Mouse (Mus musculus) gastrocnemius, postnatal 4 days (tissue): ENCODE results near the gene Mrpl9. TPM values are rescaled to one million over a fixed set of nuclear protein-coding genes. Genes with fewer than 3 reads are reported as not detected.

Source experiments
- DNase-seq, 2 experiments: peaks; one replicate each; pipeline ENCODE4 v3.0.0; 2021 to 2022; ENCODE audit warnings: low spot score in 2 of 2, mixed read lengths in 2 of 2
- long read RNA-seq, 2 experiments: library from polyadenylated mRNA; stranded (forward); transcript quantifications; one replicate each; pipeline ENCODE4 v2.0.0; 2021
- total RNA-seq, 2 experiments: library from RNA; stranded (reverse); gene quantifications; 2 replicates each; pipeline ENCODE4 v1.2.3; 2021

Mrpl9 gene
- 10 to 100 TPM; 51.7 to 53.1 TPM for total RNA-seq
- long read RNA-seq, experiment 1, transcript Mrpl9-201 (7 exons, 1,612 nt), result major isoform, 48 of 56 reads
- long read RNA-seq, experiment 1, partial matches to known transcripts, result 1 of 56 reads
- long read RNA-seq, experiment 1, other reads (novel, unspliced or antisense), result 7 of 56 reads
- long read RNA-seq, experiment 2, transcript Mrpl9-201 (7 exons, 1,612 nt), result major isoform, 55 of 66 reads
- long read RNA-seq, experiment 2, partial matches to known transcripts, result 1 of 66 reads
- long read RNA-seq, experiment 2, other reads (novel, unspliced or antisense), result 10 of 66 reads

- peak; percentile 92 to 96 for DNase-seq
Measured at GRCm38 (mm10) chr3:94442951-94443596, at the start of gene Mrpl9. TSS of gene Mrpl9 (plus strand) at chr3:94443318.

- DNase-seq, result no peak
Measured at GRCm38 (mm10) chr3:94396336-94396735, 46.8 kb upstream of the Mrpl9 start.

DNA sequence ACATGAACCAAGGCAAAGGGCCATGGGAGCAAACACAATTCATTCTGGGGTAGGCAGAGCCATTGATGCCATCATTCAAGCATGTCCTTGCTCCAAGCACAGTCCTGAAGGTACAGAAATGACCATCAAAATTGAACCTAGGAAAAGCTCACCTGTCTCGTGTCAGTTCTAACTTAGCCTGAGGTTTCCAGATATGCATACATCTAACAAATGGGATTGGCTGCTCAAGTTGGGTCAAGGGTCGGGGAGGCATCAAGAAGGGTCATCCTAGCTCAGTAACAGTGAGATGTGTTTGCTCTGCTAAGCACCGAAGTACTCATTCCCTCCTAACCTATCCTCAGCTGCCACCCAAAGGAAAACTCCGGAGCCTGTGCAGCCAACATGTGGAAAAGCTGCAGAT lies 46.3 kb upstream of the Mrpl9 start:
- no peak for DNase-seq

DNA sequence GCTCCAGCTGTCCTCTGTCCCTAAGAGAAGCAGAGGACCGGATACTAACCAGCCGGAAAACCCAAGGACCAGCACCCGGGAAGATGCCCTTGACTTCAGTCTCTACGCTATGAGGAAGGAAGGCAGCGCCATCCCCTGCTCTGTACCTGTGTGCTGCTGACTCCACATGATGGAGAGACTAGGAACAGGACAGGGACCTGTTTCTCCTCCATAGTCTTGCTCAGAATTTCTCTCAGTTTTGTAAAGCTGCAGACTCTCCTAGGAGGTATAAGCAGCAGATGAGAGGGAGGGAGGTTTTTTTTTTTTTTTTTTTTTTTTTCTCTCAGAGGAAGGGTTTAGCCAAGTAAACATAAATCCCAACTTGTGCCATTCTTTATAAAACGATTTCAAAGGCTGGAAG lies 44.9 kb upstream of the Mrpl9 start, which contains the start of gene Lingo4:
Gene Lingo4 (plus strand): TSS at position 301 of the 400 bp plus-strand sequence.
- DNase-seq, result no peak

DNA sequence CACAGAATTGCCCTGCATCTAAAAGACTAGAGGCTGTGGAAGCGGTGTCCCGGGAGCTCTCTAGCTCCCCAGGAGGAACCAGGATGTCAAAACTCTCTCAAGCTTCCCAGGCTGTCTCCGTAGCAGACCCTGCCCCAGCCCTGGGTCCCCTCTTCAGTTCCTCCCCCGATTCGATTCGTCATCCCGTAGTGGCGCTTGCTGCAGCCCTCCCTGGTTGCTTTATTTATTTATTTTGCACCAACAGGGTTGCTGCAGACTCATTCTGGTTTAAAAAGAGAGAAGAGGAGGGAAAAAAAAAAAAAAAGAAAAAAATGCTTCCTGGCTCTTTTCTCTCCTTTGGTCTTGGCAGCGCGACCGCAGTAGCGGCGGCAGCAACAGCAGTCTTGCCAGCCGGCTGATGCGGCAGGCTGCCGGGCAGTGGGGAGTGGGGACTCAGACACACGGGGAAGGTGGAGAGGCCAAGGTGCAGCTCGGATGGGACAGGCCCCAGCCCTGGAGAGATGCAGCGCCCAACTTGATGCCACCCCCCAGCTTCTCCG lies 44.1 kb upstream of the Mrpl9 start:
- DNase-seq, result no peak

GRCm38 (mm10) chr3:94399663-94400310 lies 43.3 kb upstream of the Mrpl9 start:
- DNase-seq, result no peak

DNA sequence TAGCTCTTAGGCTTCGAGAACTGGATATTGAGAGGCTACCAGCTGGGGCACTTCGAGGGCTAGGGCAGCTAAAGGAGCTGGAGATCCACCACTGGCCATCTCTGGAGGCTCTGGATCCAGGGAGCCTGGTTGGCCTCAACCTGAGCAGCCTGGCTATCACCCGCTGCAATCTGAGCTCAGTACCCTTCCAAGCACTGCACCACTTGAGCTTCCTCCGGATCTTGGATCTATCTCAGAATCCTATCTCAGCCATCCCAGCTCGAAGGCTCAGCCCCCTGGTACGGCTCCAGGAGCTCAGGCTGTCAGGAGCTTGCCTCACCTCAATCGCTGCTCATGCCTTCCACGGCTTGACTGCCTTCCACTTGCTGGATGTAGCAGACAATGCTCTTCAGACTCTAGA lies 40.7 kb upstream of the Mrpl9 start:
- DNase-seq, result no peak

DNA sequence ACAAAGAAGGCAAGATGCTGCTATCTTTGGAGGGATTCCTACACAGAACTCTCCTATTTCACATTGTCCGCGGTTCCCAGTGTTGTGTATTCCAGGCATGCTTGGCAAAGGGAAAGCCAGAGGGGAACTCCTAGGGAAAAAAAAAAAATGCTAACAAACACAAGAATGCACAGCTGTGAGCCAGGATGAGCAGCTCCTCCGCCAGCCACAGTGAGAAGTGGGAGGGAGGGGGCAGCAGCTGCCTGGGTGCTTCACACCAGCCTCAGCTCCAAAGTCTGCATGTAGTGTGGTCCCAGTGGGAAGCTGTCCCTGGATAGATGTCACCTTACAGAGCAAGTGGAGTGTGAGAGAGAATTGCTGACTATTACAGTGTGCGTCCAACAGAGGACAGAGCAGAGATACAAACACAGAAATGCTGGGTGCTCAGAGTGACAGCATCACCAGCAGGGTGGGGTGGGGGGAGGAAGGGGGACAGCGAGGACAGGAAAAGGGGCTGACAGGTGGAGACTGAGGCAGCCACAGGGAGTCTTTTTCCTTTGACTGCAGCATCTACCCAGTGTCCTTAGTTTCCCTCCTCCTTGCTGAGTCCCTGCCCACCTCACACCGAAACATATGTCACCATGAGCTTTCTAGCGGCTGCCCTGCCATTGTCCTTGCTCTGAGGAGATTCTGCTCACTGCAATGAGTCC lies 38.6 kb upstream of the Mrpl9 start:
- peak in 1 of 2 experiments; percentile 61 for DNase-seq

DNA sequence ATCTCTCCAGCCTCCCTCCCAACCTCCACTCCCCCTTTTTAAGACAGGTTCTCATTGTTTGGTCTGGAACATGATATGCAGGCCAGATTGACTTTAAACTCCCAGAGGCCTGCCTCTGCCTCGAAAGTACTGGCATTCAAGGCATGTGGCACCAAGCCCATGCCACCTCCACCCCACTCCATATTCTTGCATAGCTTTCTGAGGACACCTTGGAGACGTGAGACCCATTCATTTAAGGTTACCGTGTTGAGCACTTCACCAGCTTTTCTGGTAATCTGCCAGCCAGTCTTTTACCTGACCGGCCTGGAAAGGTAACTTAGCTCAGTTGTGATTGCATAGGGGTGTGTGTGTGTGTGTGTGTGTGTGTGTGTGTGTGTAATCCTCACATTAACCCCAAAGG lies 37.6 kb upstream of the Mrpl9 start:
- DNase-seq, result no peak

GRCm38 (mm10) chr3:94412530-94412929 lies 30.6 kb upstream of the Mrpl9 start:
- peak in 1 of 2 experiments; percentile 27 for DNase-seq

- DNase-seq, result peak; percentile 87 to 94
Measured at GRCm38 (mm10) chr3:94413031-94413679, 30.0 kb upstream of the Mrpl9 start, which contains the start of gene Tdrkh. TSS of gene Tdrkh (plus strand) at chr3:94413273.

DNA sequence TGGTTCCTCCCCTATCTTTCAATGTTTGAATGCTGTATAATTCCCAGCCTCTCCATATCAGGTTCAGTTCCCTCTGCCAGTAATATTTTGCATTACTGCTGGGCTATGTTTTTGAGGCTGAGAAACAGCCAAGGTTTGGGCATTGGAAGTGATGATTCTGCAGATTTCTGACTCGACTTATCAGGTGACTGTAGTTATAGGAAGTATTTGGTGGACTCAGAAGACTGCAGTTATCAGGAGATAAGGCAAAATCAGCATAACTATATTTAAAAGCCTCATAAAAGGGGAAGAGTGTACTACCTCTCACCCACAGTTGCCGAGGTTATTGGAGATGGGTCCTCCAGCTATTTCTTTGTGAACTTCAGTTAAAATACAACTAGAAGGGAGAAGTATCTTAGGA lies 12.1 kb upstream of the Mrpl9 start:
- DNase-seq, result no peak

DNA sequence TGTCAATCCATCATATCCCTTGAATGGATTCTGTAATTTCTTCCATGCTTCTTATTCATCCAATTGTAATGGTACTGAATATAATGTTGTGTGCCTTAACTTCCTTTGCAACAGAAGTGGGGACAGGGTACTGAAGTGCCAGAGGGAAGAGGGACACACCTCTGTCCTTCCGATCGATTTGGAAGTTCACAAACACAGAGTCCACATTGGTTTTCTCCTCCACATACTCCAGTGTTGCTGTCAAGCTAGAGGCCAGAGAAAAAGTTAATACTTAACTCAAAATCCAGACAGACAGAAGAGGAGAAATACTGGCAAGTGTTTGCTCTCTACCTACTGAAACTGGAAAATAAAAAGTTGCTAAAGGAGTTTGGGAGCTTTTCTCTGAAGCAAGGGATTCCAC lies 8.8 kb upstream of the Mrpl9 start:
- DNase-seq, result no peak

DNA sequence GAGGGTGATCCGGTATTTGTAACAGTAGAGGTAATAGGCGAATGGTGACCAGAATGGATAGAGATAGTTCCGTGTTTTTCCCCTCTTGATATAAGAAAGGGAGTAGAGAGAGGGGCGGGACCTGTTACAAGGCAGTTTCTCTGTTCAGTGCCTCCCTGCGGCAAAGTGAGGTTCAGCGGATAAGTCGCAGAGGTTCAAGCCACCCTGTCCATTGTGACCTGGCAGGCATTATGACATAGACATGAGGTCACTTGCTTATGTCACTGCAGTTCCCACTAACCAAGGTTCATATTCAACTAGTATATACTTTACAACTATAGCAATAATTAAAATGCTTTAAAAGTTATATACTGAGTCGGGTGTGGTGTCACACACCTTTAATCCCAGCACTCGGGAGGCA lies 6.7 kb upstream of the Mrpl9 start:
- DNase-seq, result no peak

GRCm38 (mm10) chr3:94441182-94441581 lies 1.9 kb upstream of the Mrpl9 start:
- DNase-seq, result no peak

DNA sequence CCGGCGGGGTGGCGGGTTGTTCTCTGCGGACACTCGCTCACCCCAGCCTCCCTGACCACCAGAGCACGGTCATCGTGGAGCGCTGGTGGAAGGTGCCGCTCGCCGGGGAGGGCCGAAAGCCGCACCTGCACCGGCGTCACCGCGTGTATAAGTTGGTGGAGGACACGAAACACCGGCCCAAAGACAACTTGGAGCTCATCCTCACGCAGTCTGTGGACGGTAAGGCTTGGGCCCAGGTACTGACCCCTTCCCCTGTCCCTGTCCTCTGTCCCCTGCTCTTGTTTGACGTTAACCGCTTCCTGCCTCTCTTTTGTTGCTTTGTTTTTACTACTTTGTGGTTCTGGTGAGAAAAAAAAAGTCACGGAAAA lies 463 bp downstream of the Mrpl9 start, which contains the start of gene Oaz3:
Gene Oaz3 (minus strand): TSS at position 319 of the 368 bp plus-strand sequence.
- no peak for DNase-seq

DNA sequence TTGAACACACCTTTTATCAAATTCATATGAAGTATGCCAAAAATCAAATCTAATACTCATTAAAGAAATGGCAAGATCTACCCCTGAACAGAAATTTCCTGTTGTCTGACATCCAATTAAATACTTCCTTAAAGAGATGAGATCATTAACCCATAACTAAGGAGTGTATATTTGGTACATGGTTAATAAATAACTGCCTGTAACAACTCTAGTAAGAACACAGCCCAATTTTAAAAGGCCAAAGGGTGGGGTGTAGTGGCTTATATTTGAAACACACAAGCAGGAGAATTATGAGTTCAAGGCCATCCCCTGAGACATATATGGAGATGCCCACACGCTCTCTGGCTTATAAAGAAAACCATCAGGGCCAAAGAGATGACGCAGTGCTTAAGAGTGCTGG lies 6.3 kb downstream of the Mrpl9 start:
- no peak for DNase-seq

DNA sequence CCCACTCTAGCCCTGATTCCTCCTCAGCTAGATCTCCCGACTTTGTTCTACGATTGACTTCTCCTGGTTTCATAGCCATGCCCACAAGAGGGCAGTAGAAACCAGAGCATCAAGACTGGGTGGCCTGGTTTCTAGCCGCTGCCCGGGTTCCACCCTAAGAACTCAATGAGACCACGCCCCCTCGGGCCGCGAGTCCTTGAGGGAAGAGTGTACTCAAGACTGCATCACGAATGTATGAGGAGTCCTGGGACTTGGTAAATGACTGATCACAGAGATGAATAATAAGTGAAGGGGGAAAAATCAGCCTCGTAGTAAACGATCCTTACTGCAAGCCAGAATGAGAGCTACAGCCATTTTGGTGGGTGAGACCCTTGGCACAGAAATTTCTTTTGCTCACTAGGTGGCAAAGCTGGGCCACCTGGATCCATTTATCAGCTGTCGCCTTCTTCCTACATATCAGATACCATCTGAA lies 13.4 kb downstream of the Mrpl9 start:
- peak; percentile 54 to 77 for DNase-seq

GRCm38 (mm10) chr3:94457055-94457454 lies 13.9 kb downstream of the Mrpl9 start:
- DNase-seq, result no peak

GRCm38 (mm10) chr3:94459834-94460233 lies 16.7 kb downstream of the Mrpl9 start:
- no peak for DNase-seq
